Mouse (Mus musculus) G1E (cell line): ENCODE results near the gene Gng7. TPM values are rescaled to one million over a fixed set of nuclear protein-coding genes. Genes with fewer than 3 reads are reported as not detected.
"Not testable (repeated sequence)": the region's sequence is repeated elsewhere in the genome, so short reads cannot be mapped to it uniquely, and the experiment has no call there.

Experiments used
- ATAC-seq: 2 replicates; pipeline ENCODE4 v1.8.0; 2016; ENCODE audit warnings: mild to moderate bottlenecking; ENCODE audit not compliant: insufficient number of reproducible peaks, poor library complexity, low FRiP score, severe bottlenecking; ENCODE audit errors: extremely low read depth
- DNase-seq: peaks from one replicate; pipeline ENCODE4 v3.0.0; 2012; ENCODE audit warnings: low spot score
- H3K27me3 ChIP-seq: 2 replicates; pipeline ENCODE4 v1.6.1; 2012; ENCODE audit warnings: mild to moderate bottlenecking, low read length, inconsistent platforms; ENCODE audit not compliant: insufficient read depth
- H3K36me3 ChIP-seq: replicated peaks from 2 replicates; pipeline ENCODE3; 2012; ENCODE audit warnings: mild to moderate bottlenecking, inconsistent platforms
- H3K4me1 ChIP-seq: 2 replicates; pipeline ENCODE4 v1.6.1; 2012; ENCODE audit warnings: low read depth, low read length, inconsistent platforms, mixed read lengths; ENCODE audit not compliant: insufficient read depth
- H3K4me3 ChIP-seq: 2 replicates; pipeline ENCODE4 v1.5.1; 2012; ENCODE audit warnings: low read depth, mild to moderate bottlenecking, inconsistent platforms, low read length, moderate library complexity, mixed read lengths
- H3K9me3 ChIP-seq: replicated peaks from 2 replicates; pipeline ENCODE4 v1.6.1; 2012; ENCODE audit warnings: inconsistent platforms
- CTCF ChIP-seq: IDR thresholded peaks from 2 replicates; pipeline ENCODE4 v1.5.1; 2012; ENCODE audit warnings: low read depth, low read length, inconsistent platforms, mixed read lengths
- GATA1 ChIP-seq: IDR thresholded peaks from 2 replicates; pipeline ENCODE4 v1.6.1; 2012; ENCODE audit warnings: borderline replicate concordance, low read length, inconsistent platforms, mixed read lengths
- GATA2 ChIP-seq: IDR thresholded peaks from 2 replicates; pipeline ENCODE4 v1.6.1; 2012; ENCODE audit warnings: low read depth, low read length, inconsistent platforms, borderline replicate concordance
- POLR2AphosphoS5 ChIP-seq: IDR thresholded peaks from 2 replicates; pipeline ENCODE4 v1.6.1; 2012; ENCODE audit warnings: low read depth, low read length, inconsistent platforms; ENCODE audit not compliant: insufficient replicate concordance
- TAL1 ChIP-seq: conservative IDR thresholded peaks from 2 replicates; pipeline ENCODE4 v1.6.1; 2012; ENCODE audit warnings: low read depth, low read length, inconsistent platforms, mixed read lengths
- polyA plus RNA-seq: library from polyadenylated mRNA; stranded (reverse); fragments of >175 nt; gene quantifications from 2 replicates; pipeline ENCODE4 v1.2.3, GENCODE M21; 2012
- total RNA-seq, 2 experiments: library from RNA; stranded (forward) in 1 of 2; stranded (reverse) in 1 of 2; fragments of 200-1000 nt in 1 of 2; fragments of >200 nt in 1 of 2; fragmentation: Nextera tagmentation in 1 of 2; gene quantifications; 2 replicates each; pipeline ENCODE4 v1.2.3; 2014 to 2017

The Gng7 gene
- total RNA-seq (2014; fragmentation: Nextera tagmentation): 0.90 and 1.7 TPM in 2 replicates
- total RNA-seq (2017): 0.33 and 0.58 TPM in 2 replicates
- polyA plus RNA-seq: 0.65 and 0.87 TPM in 2 replicates

- no peak for TF ChIP-seq POLR2AphosphoS5
- no peak for TF ChIP-seq GATA1
- TF ChIP-seq CTCF: no peak
- no peak for TF ChIP-seq GATA2
- no peak for TF ChIP-seq TAL1
- H3K4me3 ChIP-seq: peak within 1 kb of the TSS; percentile 67
- no peaks in the 10 kb centered on the region for H3K9me3 ChIP-seq
- H3K27me3 ChIP-seq: peaks cover 25% of the 10 kb centered on the region
- H3K36me3 ChIP-seq: no peaks in the 10 kb centered on the region
- H3K4me1 ChIP-seq: peaks cover 28% of the 10 kb centered on the region
- peak; percentile 95 for DNase-seq
- peak; percentile 95 for ATAC-seq
Measured at GRCm38 (mm10) chr10:81014393-81015384, at the start of gene Gng7. Gene Gng7, minus strand, starts transcription at chr10:81014945.

DNA sequence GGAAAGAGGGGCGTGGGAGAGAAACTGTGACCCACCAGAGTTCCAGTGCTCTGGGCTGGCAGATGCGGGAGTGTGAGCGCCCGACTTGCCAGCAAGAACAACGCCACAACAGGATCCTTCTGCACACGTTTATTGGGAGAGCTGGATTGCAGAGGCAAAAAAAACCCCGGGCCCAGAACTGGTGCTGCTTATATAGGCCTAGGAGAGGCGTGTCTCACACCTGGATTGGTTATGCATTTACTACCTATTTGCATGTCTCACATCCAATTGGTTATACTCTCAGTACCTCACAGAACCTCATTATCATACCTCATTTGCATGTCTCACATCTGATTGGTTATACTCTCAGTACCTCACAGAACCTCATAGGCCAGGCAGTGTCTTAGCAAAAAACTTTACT, 49.8 kb upstream of the Gng7 start:
- H3K27me3 ChIP-seq: peaks cover 21% of the 10 kb centered on the region
- H3K4me1 ChIP-seq, H3K4me3 ChIP-seq, H3K9me3 ChIP-seq, DNase-seq, H3K36me3 ChIP-seq, ATAC-seq: not testable (repeated sequence)

- ATAC-seq: no peak
Measured at GRCm38 (mm10) chr10:81062710-81063109, 48.0 kb upstream of the Gng7 start.

GRCm38 (mm10) chr10:81059603-81060543, 45.1 kb upstream of the Gng7 start, which contains the start of gene Sgta:
Gene Sgta, minus strand, starts transcription at chr10:81060181.
- DNase-seq (peak; percentile 92), ATAC-seq (peak; percentile 93)
- H3K4me1 ChIP-seq: peaks cover 40% of the 10 kb centered on the region
- no peak for TF ChIP-seq CTCF
- TF ChIP-seq GATA2: no peak
- TF ChIP-seq POLR2AphosphoS5: no peak
- no peak for TF ChIP-seq TAL1
- no peak for TF ChIP-seq GATA1
- peaks cover 4% of the 10 kb centered on the region; the same call in 1 of the 2 replicates for H3K27me3 ChIP-seq
- H3K9me3 ChIP-seq: 0 out of 2 replicates have a peak, but pooled peaks cover 2% of the 10 kb centered on the region
- H3K36me3 ChIP-seq: peaks cover 41% of the 10 kb centered on the region
- peak within 1 kb of the TSS; percentile 89 for H3K4me3 ChIP-seq

More at GRCm38 (mm10) chr10:81062710-81063109, 48.0 kb upstream of the Gng7 start:
- peaks cover 20% of the 10 kb centered on the region for H3K4me1 ChIP-seq
- H3K36me3 ChIP-seq: peaks cover 13% of the 10 kb centered on the region
- 0 out of 2 replicates have a peak, but pooled peaks cover 2% of the 10 kb centered on the region for H3K9me3 ChIP-seq
- H3K27me3 ChIP-seq: peaks cover 14% of the 10 kb centered on the region
- no peak for TF ChIP-seq GATA1
- TF ChIP-seq TAL1: no peak
- no peak for DNase-seq
- no peak overlapping the region for H3K4me3 ChIP-seq

DNA sequence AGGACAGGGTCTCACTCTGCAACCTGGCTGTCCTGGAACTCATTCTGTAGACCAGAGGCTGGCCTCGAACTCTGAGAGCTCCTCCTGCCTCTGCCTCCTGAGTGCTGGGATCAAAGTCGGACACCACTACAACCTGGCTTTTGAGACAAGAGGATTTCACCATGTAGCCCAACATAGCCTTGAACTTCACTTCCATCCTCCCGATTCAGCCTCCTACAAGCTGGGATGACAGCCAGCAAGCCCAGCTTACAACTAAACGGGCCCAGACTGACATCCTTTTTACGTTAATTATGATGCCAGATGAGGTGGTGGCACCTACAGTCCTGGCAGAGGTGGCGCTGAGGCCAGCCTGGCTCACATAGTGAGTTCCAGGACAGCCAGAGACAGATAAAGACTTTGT, 44.2 kb upstream of the Gng7 start:
- Histone ChIP-seq H3K27me3 (no peaks in the 10 kb centered on the region), H3K36me3 (peaks cover 51% of the 10 kb centered on the region), H3K4me3 (peak overlapping the region; percentile 89), H3K9me3 (no peaks in the 10 kb centered on the region), H3K4me1 (peaks cover 43% of the 10 kb centered on the region)
- DNase-seq (no peak), ATAC-seq (no peak)
- TF ChIP-seq POLR2AphosphoS5 (no peak), GATA2 (no peak), TAL1 (no peak), CTCF (no peak), GATA1 (no peak)

DNA sequence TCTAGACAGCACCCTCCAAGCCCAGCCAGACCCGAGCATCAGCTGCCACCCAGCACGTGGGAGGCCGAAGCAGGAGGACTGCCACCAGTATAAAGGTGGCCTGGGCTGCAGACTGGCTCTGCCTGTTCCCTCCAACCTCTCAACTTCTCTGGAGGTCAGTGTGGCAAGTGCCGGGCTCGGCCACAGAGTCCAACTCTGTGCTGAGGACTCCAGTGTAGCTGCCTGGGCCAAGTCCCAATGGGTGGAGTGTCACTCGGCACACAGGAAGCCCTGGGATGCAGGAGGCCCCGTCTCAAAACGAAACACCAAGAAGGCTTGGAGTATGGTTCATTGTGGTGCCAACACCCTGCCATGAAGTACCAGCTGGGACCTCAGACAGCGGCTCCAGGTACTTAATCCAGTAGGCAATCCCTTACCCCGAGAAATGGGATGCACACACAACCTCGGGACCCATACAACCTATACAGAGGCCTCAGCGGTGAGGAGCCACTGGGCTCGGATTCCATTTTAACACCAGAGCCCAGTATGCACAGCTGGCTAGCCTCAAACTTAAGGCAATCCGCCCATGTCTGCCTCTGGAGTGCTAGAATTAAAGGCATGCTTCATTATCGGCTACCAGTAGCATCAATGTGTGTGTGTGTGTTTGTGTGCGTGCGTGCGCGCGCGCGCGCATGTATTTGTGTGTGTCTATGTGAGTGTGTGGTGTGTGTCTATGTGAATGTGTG, 42.8 kb upstream of the Gng7 start:
- peaks cover 64% of the 10 kb centered on the region for H3K36me3 ChIP-seq
- ATAC-seq (no peak), DNase-seq (no peak)
- H3K4me3 ChIP-seq: no peak overlapping the region
- peaks cover 50% of the 10 kb centered on the region for H3K4me1 ChIP-seq
- no peaks in the 10 kb centered on the region for H3K9me3 ChIP-seq
- H3K27me3 ChIP-seq: no peaks in the 10 kb centered on the region
- no peak for TF ChIP-seq GATA1
- TF ChIP-seq CTCF: no peak
- no peak for TF ChIP-seq POLR2AphosphoS5
- no peak for TF ChIP-seq GATA2
- TF ChIP-seq TAL1: no peak

GRCm38 (mm10) chr10:81055802-81056340, 41.1 kb upstream of the Gng7 start:
- not testable (repeated sequence) for H3K4me3 ChIP-seq, DNase-seq, H3K9me3 ChIP-seq, ATAC-seq, H3K27me3 ChIP-seq
- Histone ChIP-seq H3K36me3 (peaks cover 81% of the 10 kb centered on the region), H3K4me1 (peaks cover 63% of the 10 kb centered on the region)
